Mouse (Mus musculus) midbrain, postnatal 0 days (tissue): Measurements from ENCODE around the gene Mindy4. TPM values are rescaled to one million over a fixed set of nuclear protein-coding genes. Genes with fewer than 3 reads are reported as not detected.
A peak's percentile ranks its signal among the peaks of the same experiment; 100 is the strongest.

Source experiments
- ATAC-seq: fragments of 200-750 bp; cut with Nextera tagmentation; 2 replicates; pipeline ENCODE4 v1.8.0; 2017; ENCODE audit warnings: moderate number of reproducible peaks, mild to moderate bottlenecking, moderate TSS enrichment, moderate library complexity; ENCODE audit not compliant: low FRiP score
- DNase-seq: peaks from one replicate; pipeline ENCODE4 v3.0.0-alpha.2; 2015; ENCODE audit warnings: low spot score
- H3K27ac ChIP-seq: fragments of 300-500 bp; sonication (generic); 2 replicates; pipeline ENCODE4 v1.5.1; 2014; ENCODE audit warnings: low read depth, mild to moderate bottlenecking, low read length, mixed read lengths
- H3K27me3 ChIP-seq: fragments of 300-500 bp; sonication (generic); 2 replicates; pipeline ENCODE4 v1.6.1; 2014; ENCODE audit warnings: low read length, control low read depth, mixed read lengths; ENCODE audit not compliant: insufficient read depth
- H3K36me3 ChIP-seq: fragments of 300-500 bp; sonication (generic); 2 replicates; pipeline ENCODE4 v1.6.1; 2014; ENCODE audit warnings: low read length, control low read depth, mixed read lengths; ENCODE audit not compliant: insufficient read depth
- H3K4me1 ChIP-seq: fragments of 300-500 bp; sonication (generic); 2 replicates; pipeline ENCODE4 v1.6.1; 2014; ENCODE audit warnings: mild to moderate bottlenecking, control low read depth, antibody characterized with exemption, low read length, mixed read lengths; ENCODE audit not compliant: insufficient read depth
- H3K4me2 ChIP-seq: fragments of 300-500 bp; sonication (generic); 2 replicates; pipeline ENCODE4 v1.6.1; 2014; ENCODE audit warnings: low read depth, mild to moderate bottlenecking, low read length, mixed read lengths; ENCODE audit not compliant: poor library complexity, severe bottlenecking
- H3K4me3 ChIP-seq: fragments of 300-500 bp; sonication (generic); 2 replicates; pipeline ENCODE4 v1.5.1; 2014; ENCODE audit warnings: low read depth, mild to moderate bottlenecking, low read length, moderate library complexity
- H3K9ac ChIP-seq: fragments of 300-500 bp; sonication (generic); replicated peaks from 2 replicates; pipeline ENCODE4 v1.6.1; 2014; ENCODE audit warnings: mild to moderate bottlenecking, low read length, moderate library complexity, mixed read lengths; ENCODE audit not compliant: poor library complexity, severe bottlenecking
- H3K9me3 ChIP-seq: fragments of 300-500 bp; sonication (generic); 2 replicates; pipeline ENCODE4 v1.6.1; 2016; ENCODE audit warnings: low read length, control low read depth
- CTCF ChIP-seq: IDR thresholded peaks from 2 replicates; pipeline ENCODE4 v1.5.1; 2016; ENCODE audit warnings: antibody characterized with exemption, mild to moderate bottlenecking
- WGBS: fragments of 180-500 bp; shearing (Covaris S2); extraction: QIAGEN DNeasy Blood & Tissue Kit; methylation state at CpG from one replicate; pipeline ENCODE4 v1.1.7; 2014; 5-methylcytosine and 5-hydroxymethylcytosine counted together
- polyA plus RNA-seq: library from polyadenylated mRNA; unstranded; fragments of >200 nt; fragmentation: Nextera tagmentation; extraction: Ambion mirVana; gene quantifications from 2 replicates; pipeline ENCODE4 v1.2.1, GENCODE M21; 2015
- total RNA-seq: library from RNA; depleted of rRNA; stranded (reverse); fragments of >200 nt; gene quantifications from 2 replicates; pipeline ENCODE4 v1.2.3, GENCODE M21; 2014

The Mindy4 gene
- total and polyA plus RNA-seq, 2 experiments from 2014 or later = 8.8 to 10.0 TPM

DNA sequence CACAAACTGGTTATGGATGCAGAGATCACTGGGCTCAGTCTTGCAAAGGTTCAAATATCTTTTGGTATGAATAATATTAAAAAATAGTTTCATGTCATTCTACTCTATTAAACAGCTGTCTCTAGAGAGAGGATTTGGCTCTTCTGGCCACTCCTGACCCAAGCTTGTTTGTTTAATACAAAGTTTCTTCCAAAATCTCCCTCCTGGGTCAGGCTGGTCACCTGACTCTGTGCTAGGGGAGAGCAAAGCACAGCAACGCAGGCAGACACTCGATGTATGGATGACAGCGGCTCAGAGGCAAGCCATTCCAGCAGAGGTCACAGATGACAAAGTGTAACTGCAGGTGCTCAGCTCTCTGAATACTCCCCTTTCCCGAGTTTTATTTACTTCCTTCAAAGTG lies 11.6 kb upstream of the Mindy4 start:
- Histone ChIP-seq H3K4me2 (no peak overlapping the region), H3K9ac (no peak overlapping the region), H3K27ac (no peak overlapping the region), H3K36me3 (no peaks in the 10 kb centered on the region), H3K4me1 (no peaks in the 10 kb centered on the region), H3K27me3 (no peaks in the 10 kb centered on the region), H3K9me3 (no peaks in the 10 kb centered on the region), H3K4me3 (no peak overlapping the region)
- 56% methylated on average over 4 of the region's 4 CpGs for WGBS
- TF ChIP-seq CTCF = no peak
- DNase-seq = no peak
- ATAC-seq = no peak

GRCm38 (mm10) chr6:55193171-55193570 lies 10.0 kb upstream of the Mindy4 start:
- H3K4me3 ChIP-seq = no peak overlapping the region
- H3K4me2 ChIP-seq = no peak overlapping the region
- no peaks in the 10 kb centered on the region for H3K4me1 ChIP-seq
- no peak for DNase-seq
- H3K9ac ChIP-seq = no peak overlapping the region
- no peak for TF ChIP-seq CTCF
- no peaks in the 10 kb centered on the region for H3K27me3 ChIP-seq
- H3K36me3 ChIP-seq = no peaks in the 10 kb centered on the region
- WGBS = 89% methylated on average over 3 of the region's 3 CpGs
- ATAC-seq = no peak
- H3K27ac ChIP-seq = no peak overlapping the region
- no peaks in the 10 kb centered on the region for H3K9me3 ChIP-seq

- Histone ChIP-seq H3K9me3 (no peaks in the 10 kb centered on the region), H3K4me1 (peaks cover 2% of the 10 kb centered on the region; the same call in 1 of the 2 replicates), H3K9ac (no peak overlapping the region), H3K36me3 (no peaks in the 10 kb centered on the region), H3K27me3 (no peaks in the 10 kb centered on the region), H3K27ac (no peak overlapping the region), H3K4me3 (no peak overlapping the region), H3K4me2 (no peak overlapping the region)
- 95% methylated on average over 3 of the region's 3 CpGs for WGBS
- TF ChIP-seq CTCF = no peak
- DNase-seq = no peak
- no peak for ATAC-seq
Measured at GRCm38 (mm10) chr6:55199047-55199446, 4.1 kb upstream of the Mindy4 start.

GRCm38 (mm10) chr6:55203931-55204330 lies 748 bp downstream of the Mindy4 start:
- no peak for TF ChIP-seq CTCF
- Histone ChIP-seq H3K4me1 (peaks cover 5% of the 10 kb centered on the region; the same call in 1 of the 2 replicates), H3K4me3 (peak overlapping the region; percentile 51), H3K4me2 (peak overlapping the region; percentile 67), H3K36me3 (no peaks in the 10 kb centered on the region), H3K27me3 (no peaks in the 10 kb centered on the region), H3K27ac (peak overlapping the region; percentile 89), H3K9me3 (no peaks in the 10 kb centered on the region), H3K9ac (peak overlapping the region; percentile 67; the same call in 1 of the 2 replicates)
- 40% methylated on average over 3 of the region's 3 CpGs for WGBS
- DNase-seq (peak; percentile 33), ATAC-seq (peak; percentile 41; the same call in 1 of the 2 replicates)

DNA sequence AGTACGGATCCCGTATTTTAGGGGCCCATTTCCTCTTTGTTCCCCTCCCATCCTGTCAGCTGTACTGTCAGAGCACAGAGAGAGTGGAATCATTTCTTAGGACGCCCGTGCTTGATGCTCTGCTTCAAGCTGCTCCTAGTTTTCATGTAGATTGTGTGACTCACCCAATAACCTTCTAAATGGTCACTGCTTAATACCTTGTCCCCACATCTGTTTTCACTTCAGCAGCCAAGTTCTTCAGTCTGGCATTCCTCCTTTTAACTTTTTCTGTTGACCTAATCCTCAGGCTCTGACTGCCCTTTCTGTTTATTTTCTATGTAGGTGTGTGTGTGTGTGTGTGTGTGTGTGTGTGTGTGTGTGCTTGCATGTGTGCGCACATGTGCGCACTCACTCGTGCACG lies 4.6 kb downstream of the Mindy4 start:
- WGBS = 93% methylated on average over 8 of the region's 8 CpGs
- Histone ChIP-seq H3K4me1 (peaks cover 5% of the 10 kb centered on the region; the same call in 1 of the 2 replicates), H3K4me3 (no peak overlapping the region), H3K9me3 (no peaks in the 10 kb centered on the region), H3K9ac (no peak overlapping the region), H3K27me3 (no peaks in the 10 kb centered on the region), H3K36me3 (peaks cover 3% of the 10 kb centered on the region; the same call in 1 of the 2 replicates), H3K4me2 (no peak overlapping the region), H3K27ac (no peak overlapping the region)
- DNase-seq (no peak), ATAC-seq (no peak)
- TF ChIP-seq CTCF = no peak

- no peak overlapping the region for H3K27ac ChIP-seq
- no peak overlapping the region for H3K9ac ChIP-seq
- H3K4me2 ChIP-seq = no peak overlapping the region
- ATAC-seq (no peak), DNase-seq (no peak)
- WGBS = 85% methylated on average over 15 of the region's 15 CpGs
- H3K4me1 ChIP-seq = no peaks in the 10 kb centered on the region
- no peaks in the 10 kb centered on the region for H3K27me3 ChIP-seq
- no peak overlapping the region for H3K4me3 ChIP-seq
- H3K9me3 ChIP-seq = no peaks in the 10 kb centered on the region
- no peak for TF ChIP-seq CTCF
- H3K36me3 ChIP-seq = peaks cover 3% of the 10 kb centered on the region; the same call in 1 of the 2 replicates
Measured at GRCm38 (mm10) chr6:55210423-55211365, 7.5 kb downstream of the Mindy4 start.
